Mouse (Mus musculus): ENCODE measurements at regions not wholly inside any gene's neighbourhood (a gene's known extent, or its start where the extent isn't known, plus 50 kb on each side); places are given as distances from the start of the nearest gene placed in this dataset.

DNA sequence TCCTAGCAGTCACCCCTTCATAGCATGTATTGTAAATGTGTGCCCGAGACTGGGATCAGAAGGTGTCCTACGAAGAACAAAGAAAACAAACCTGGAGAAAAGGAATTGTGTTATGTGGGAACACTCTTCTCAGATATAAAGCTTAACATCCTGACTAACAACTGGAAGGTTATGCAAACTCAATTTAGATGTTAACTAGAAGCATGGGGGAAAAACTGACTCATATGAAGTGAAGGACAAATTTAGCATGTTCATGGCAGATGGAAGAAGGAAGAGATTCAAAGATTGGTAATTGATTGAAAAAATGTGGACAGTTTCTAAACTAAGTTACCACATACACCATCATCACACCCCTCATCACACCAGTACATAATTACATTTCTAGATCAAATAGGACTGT lies 1307.1 kb upstream of the Gm7489 start:
- no peak for DNase-seq

- no peak for DNase-seq
Observed at GRCm38 (mm10) chr15:52589391-52589790, 1295.3 kb upstream of the Gm7489 start.

GRCm38 (mm10) chr15:52599511-52599910 lies 1285.2 kb upstream of the Gm7489 start:
- DNase-seq = no peak

- DNase-seq = no peak
Observed at GRCm38 (mm10) chr15:52599957-52600356, 1284.7 kb upstream of the Gm7489 start.

DNA sequence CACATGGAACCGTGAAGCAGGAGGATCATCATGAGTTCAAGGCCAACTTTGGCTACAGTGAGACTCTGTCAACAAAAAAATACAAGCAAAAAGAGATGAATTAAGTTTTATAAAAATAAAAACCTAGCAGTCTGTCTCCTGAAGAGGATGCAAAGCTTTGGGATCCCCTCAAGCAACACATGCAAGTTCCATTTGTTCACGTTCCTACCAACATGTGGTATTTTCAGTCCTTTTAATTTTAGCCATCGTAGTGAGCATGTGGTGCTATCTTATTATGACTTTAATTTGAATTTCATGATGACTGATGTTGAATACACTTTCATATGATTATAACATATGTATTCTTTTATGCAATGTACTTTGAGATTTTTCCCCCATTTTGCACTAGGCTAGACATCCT lies 1244.9 kb upstream of the Gm7489 start:
- no peak for DNase-seq

DNA sequence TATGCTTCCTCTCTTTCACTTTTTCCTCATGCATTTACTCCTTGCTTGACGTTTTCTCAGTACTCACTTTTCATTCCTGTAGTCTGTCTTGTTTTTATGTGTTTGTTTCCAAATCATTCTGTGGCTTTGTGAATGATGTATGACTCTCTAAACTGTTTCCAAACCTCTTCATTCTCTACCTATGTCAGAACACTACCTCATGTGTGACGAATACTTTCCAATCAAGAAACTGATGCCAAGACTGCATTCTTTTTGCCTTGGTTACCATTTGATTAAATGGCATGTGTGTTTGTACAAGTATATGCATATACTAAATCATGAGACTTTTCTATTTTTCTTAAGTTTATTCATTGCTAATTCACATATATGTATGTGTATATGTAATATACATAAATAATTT lies 1238.7 kb upstream of the Gm7489 start:
- DNase-seq = no peak

DNA sequence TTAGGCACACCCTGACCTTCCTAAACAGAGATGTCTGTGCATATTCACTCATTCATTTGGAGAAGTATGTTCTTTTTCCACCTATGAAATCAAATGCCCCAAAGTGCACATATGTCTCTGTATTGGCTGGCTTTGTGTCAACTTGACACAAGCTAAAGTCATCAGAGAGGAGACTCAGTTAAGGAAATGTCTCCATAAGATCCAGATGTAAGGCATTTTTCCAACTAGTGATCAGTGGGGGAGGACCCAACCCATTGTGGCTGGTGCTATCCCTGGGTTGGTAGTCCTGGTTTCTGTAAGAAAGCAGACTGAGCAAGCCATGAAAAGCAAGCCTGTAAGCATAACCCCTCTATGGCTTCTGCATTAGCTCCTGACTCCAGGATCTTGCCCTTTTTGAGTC lies 1226.8 kb upstream of the Gm7489 start:
- no peak for DNase-seq
